Mouse (Mus musculus) limb, embryonic 10.5 days (tissue): Measurements from ENCODE around the gene Gmip. TPM values are rescaled to one million over a fixed set of nuclear protein-coding genes. Genes with fewer than 3 reads are reported as not detected.

ENCODE experiments used
- DNase-seq: peaks from one replicate; pipeline ENCODE4 v3.0.0-alpha.2; 2017; ENCODE audit warnings: low spot score
- H3K27ac ChIP-seq: fragments of 300-500 bp; sonication (generic); 2 replicates; pipeline ENCODE4 v1.5.1; 2016; ENCODE audit warnings: mild to moderate bottlenecking
- H3K27me3 ChIP-seq: fragments of 300-500 bp; sonication (generic); 2 replicates; pipeline ENCODE4 v1.6.1; 2016; ENCODE audit warnings: low read depth, mild to moderate bottlenecking; ENCODE audit not compliant: poor library complexity, severe bottlenecking
- H3K36me3 ChIP-seq: fragments of 300-500 bp; sonication (generic); 2 replicates; pipeline ENCODE4 v1.6.1; 2016; ENCODE audit warnings: mild to moderate bottlenecking, moderate library complexity
- H3K4me1 ChIP-seq: fragments of 300-500 bp; sonication (generic); 2 replicates; pipeline ENCODE4 v1.6.1; 2016
- H3K4me3 ChIP-seq: fragments of 300-500 bp; sonication (generic); 2 replicates; pipeline ENCODE4 v1.5.1; 2016; ENCODE audit warnings: mild to moderate bottlenecking, moderate library complexity
- H3K9me3 ChIP-seq: fragments of 300-500 bp; sonication (generic); replicated peaks from 2 replicates; pipeline ENCODE4 v1.6.1; 2016; ENCODE audit warnings: mild to moderate bottlenecking
- WGBS: fragments of 180-500 bp; shearing (Covaris S2); methylation state at CpG from one replicate; pipeline ENCODE4 v1.1.7; 2016; 5-methylcytosine and 5-hydroxymethylcytosine counted together
- polyA plus RNA-seq: library from polyadenylated mRNA; unstranded; fragments of >200 nt; fragmentation: Nextera tagmentation; extraction: Ambion mirVana; gene quantifications from 2 replicates; pipeline ENCODE4 v1.2.1, GENCODE M21; 2016

Gene Gmip
- 9.3 and 9.6 TPM in 2 replicates for polyA plus RNA-seq

DNA sequence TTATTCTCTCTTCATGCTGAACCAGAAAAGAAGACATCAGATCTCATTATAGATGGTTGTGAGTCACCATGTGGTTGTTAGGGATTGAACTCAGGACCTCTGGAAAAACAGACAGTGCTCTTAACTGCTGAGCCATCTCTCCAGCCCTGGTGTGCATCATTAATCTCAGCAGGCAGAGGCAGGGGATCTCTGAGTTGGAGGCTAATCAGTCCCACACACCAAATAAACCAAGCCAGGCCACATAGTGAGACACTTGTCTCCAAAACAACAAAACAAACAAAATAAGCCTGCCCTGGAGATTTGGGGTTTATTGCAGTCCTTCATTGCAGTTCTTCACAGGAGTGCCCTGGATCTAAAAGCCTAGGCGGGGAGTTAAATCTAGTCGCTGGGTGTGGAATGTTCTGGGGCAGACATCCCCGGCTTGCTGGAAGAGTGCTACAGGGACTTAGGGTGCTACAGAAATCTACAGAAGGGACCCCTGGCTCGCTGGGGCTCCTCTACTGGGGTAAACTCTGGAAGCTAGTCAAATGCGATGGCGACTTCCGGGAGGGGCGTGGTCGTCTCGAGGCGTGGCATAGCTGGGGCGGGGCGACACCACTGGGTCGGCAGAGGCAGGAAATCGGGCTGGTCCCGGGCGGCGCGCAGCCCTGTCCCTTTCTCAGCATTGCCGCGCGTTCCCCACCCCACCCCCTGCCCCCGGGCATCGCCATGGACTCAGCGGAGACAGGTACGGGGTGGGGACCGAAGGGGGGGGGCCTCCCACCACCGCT, at the start of gene Gmip:
Gene Gmip (plus strand): TSS at position 586 of the 770 bp plus-strand sequence.
- 5% methylated on average over 28 of the region's 28 CpGs for WGBS
- Histone ChIP-seq H3K9me3 (no peaks in the 10 kb centered on the region), H3K27ac (peak within 1 kb of the TSS; percentile 84), H3K4me3 (peak within 1 kb of the TSS; percentile 68), H3K4me1 (peaks cover 15% of the 10 kb centered on the region), H3K27me3 (no peaks in the 10 kb centered on the region), H3K36me3 (peaks cover 74% of the 10 kb centered on the region)
- peak; percentile 89 for DNase-seq

DNA sequence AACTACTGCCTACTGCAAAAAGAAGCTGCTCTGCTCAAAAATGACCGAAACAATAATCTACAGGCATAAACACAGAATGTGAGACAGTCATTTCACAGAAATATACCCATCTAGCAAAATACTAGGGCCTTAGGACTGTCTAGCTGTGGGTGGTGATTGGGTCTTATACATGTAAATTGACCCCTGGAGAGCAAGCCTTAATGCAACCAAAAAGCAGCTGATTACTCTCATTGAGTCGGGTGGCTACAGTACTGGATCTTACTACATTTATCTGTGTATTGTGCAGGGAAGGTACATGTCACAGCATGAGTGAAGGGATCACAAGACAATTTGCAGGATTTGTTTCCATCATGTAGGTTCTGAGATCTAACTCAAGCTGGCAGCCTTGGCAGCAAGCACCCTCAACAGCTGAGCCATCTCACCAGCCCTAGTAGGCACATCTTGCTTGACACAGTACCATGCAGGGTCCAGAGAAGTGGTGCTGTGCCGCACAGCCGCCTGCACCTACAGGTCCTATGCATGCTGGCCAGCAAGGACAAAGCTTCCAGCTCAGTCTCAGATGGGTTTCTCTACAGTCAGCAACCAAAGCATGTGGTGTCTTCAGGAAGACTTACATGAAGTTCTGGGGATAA, 46.5 kb upstream of the Gmip start:
- Histone ChIP-seq H3K9me3 (no peaks in the 10 kb centered on the region), H3K27me3 (no peaks in the 10 kb centered on the region), H3K36me3 (peaks cover 95% of the 10 kb centered on the region), H3K4me3 (no peak overlapping the region), H3K4me1 (no peaks in the 10 kb centered on the region), H3K27ac (no peak overlapping the region)
- DNase-seq = no peak
- WGBS = 91% methylated on average over 4 of the region's 4 CpGs

DNA sequence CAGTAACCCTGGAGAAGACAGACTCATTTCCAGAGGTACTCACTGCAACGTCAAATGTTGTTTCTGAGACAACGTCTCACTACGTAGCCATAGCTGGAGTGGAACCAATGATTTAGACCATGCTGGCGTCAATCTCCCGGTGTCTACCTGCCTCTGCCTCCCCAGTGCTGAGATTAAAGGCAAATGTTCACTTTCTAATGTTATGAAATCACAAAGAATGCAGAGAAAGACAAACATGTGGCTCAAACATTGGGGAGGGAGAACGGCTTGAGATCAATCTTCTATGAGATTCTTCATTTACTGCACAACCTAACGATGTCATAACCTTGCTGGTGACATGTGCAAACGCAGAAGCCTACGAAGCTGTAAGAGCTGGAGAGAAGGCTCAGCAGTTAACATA, 37.3 kb upstream of the Gmip start:
- H3K4me3 ChIP-seq = no peak overlapping the region
- 89% methylated on average over 9 of the region's 9 CpGs for WGBS
- peaks cover 65% of the 10 kb centered on the region for H3K36me3 ChIP-seq
- H3K27ac ChIP-seq = no peak overlapping the region
- H3K9me3 ChIP-seq = no peaks in the 10 kb centered on the region
- no peaks in the 10 kb centered on the region for H3K27me3 ChIP-seq
- peaks cover 35% of the 10 kb centered on the region for H3K4me1 ChIP-seq
- no peak for DNase-seq

DNA sequence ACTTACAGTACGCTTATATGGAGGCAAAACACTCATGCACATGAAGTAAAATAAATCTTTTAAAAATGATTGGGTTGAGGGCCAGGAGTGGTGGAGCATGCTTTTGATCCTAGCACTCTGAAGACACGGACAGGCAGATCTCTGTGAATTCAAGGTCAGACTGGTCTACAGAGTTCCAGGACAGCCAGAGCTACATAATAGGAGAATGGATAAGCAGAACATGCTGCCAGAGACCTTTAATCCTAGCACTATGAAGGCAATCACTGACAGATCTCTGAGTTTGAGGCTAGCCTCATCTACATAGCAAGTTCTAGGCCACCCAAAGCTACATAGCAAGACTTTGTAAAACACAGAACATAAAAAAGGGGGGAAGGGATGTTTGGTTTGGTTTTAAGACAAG, 36.4 kb upstream of the Gmip start:
- no peak overlapping the region for H3K27ac ChIP-seq
- peaks cover 56% of the 10 kb centered on the region for H3K36me3 ChIP-seq
- no peaks in the 10 kb centered on the region for H3K27me3 ChIP-seq
- 88% methylated on average over 2 of the region's 2 CpGs for WGBS
- no peaks in the 10 kb centered on the region for H3K9me3 ChIP-seq
- DNase-seq = no peak
- H3K4me3 ChIP-seq = no peak overlapping the region
- peaks cover 35% of the 10 kb centered on the region for H3K4me1 ChIP-seq

DNA sequence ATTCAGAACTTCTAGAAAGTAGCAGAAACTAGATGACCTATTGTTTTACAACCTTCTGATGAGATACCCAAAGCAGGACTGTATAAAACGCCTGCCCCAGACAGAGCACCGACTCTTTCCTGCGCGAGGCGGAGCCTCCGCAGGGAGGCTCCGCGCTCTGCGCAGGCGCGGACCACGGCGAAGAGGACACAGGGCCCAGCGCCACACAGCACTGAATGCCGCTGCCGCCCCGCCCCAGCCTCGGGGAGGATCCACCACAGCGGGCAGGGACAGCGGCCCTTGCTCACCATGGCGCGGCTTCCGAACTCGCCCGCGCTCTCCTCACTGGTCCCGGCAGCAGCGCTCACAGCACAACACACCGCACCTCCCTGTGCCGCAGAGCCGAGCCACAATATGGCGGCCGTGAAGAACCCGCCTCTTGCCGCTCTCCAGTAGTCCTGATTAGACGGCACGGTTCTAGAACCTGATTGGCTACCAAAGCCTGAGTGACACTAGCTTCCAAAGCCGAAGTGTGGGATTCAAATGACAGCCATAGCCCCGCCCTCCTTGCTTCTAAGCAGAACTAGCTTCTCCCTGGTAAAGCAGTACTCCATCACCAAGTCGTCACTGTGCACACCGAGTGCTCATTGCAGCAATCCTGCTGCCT, 33.9 kb upstream of the Gmip start, which contains the start of gene Gm20422:
Gene Gm20422 (minus strand): TSS at position 384 of the 646 bp plus-strand sequence.
- Histone ChIP-seq H3K4me3 (peak within 1 kb of the TSS; percentile 78), H3K9me3 (no peaks in the 10 kb centered on the region), H3K27me3 (no peaks in the 10 kb centered on the region), H3K36me3 (peaks cover 30% of the 10 kb centered on the region), H3K27ac (peak within 1 kb of the TSS; percentile 98), H3K4me1 (peaks cover 35% of the 10 kb centered on the region)
- under 1% methylated on average over 41 of the region's 41 CpGs for WGBS
- peak; percentile 89 for DNase-seq

DNA sequence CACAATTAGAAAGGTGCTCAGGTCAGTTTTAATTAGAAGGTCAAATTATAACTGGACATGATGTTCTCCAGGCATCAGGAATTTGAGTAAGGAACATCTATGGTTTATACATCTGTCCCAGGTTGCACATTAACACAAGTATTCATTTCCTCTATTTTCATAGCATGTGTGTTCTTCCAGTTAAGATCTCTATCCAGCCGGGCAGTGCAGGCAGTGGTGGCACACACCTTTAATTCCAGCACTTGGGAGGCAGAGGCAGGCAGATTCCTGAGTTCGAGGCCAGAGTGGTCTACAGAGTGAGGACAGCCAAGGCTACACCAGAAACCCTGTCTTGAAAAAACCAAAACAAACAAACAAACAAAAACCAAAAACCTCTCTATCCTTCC, 33.3 kb upstream of the Gmip start:
- H3K36me3 ChIP-seq = peaks cover 25% of the 10 kb centered on the region
- H3K4me3 ChIP-seq = peak overlapping the region; percentile 78
- H3K27ac ChIP-seq = peak overlapping the region; percentile 98
- H3K9me3 ChIP-seq = no peaks in the 10 kb centered on the region
- DNase-seq = no peak
- H3K4me1 ChIP-seq = peaks cover 31% of the 10 kb centered on the region
- H3K27me3 ChIP-seq = no peaks in the 10 kb centered on the region
- WGBS = 65% methylated on average over 2 of the region's 2 CpGs

DNA sequence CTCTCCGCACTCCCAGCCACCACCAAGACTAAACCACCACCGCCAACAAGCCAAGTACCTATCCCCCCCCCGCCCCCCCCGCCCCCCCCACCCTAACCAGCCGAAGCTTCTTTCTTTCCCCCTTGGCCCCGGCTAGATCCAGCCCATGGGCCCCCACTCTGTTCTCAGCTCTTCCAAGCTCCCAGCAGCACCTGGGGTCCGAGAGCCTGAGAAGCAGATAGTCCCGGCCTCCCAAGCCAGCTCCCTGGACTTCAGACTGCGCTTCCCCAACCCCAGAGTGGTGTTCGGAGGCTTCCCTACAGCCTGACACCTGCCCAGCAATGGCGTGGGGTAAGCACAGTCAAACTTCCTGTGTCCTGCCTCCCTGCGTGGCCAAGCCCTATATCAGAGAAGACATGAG, 31.4 kb upstream of the Gmip start:
- Histone ChIP-seq H3K4me3 (no peak overlapping the region), H3K4me1 (peaks cover 21% of the 10 kb centered on the region), H3K27ac (no peak overlapping the region), H3K9me3 (no peaks in the 10 kb centered on the region), H3K27me3 (no peaks in the 10 kb centered on the region), H3K36me3 (peaks cover 7% of the 10 kb centered on the region; the same call in 1 of the 2 replicates)
- 70% methylated on average over 12 of the region's 12 CpGs for WGBS
- no peak for DNase-seq

DNA sequence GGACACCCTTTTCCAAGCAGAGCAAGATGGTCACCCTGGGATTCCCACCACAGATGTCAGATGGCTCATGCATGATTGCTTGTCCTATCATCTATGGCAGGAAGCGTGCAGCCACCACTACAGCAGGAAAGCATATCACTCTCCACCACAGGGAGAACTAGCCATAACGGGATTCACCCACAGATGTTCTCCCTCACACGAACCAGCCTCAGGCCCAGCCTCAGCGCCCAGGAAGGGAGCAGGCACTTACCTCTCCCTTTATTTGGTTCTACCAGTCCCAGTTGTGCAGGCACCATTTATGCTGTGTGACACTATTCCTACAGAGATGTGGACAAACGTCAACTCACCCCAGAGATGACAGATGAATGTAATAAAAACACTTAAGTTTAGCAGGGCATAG, 19.4 kb upstream of the Gmip start:
- peaks cover 16% of the 10 kb centered on the region for H3K36me3 ChIP-seq
- WGBS = 90% methylated on average over 5 of the region's 5 CpGs
- DNase-seq = peak; percentile 18
- no peaks in the 10 kb centered on the region for H3K9me3 ChIP-seq
- H3K27me3 ChIP-seq = no peaks in the 10 kb centered on the region
- no peak overlapping the region for H3K4me3 ChIP-seq
- H3K27ac ChIP-seq = no peak overlapping the region
- peaks cover 23% of the 10 kb centered on the region for H3K4me1 ChIP-seq

DNA sequence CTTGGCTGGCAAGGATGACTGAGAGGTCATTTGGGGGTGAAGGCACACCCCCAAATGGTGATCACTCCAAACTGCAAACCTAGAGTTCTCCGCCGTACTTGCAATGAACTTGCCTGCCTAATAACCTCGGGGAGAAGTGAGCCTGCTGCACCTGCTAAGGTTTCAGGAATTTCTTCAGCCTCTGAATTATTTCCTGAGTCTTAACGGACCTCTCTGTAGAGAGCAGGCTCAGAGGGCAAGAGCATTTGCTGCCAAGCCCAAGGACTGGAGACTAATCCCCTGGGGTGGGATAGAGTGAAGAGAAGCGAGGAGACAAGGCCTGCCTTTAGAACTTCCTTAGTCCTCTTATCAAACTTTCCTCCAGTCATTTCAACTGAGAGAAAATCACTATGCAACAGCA, 18.7 kb upstream of the Gmip start:
- Histone ChIP-seq H3K36me3 (peaks cover 22% of the 10 kb centered on the region), H3K27me3 (no peaks in the 10 kb centered on the region), H3K9me3 (no peaks in the 10 kb centered on the region), H3K4me1 (peaks cover 23% of the 10 kb centered on the region), H3K27ac (no peak overlapping the region), H3K4me3 (peak overlapping the region; percentile 100)
- 78% methylated on average over 5 of the region's 5 CpGs for WGBS
- DNase-seq = peak; percentile 25

DNA sequence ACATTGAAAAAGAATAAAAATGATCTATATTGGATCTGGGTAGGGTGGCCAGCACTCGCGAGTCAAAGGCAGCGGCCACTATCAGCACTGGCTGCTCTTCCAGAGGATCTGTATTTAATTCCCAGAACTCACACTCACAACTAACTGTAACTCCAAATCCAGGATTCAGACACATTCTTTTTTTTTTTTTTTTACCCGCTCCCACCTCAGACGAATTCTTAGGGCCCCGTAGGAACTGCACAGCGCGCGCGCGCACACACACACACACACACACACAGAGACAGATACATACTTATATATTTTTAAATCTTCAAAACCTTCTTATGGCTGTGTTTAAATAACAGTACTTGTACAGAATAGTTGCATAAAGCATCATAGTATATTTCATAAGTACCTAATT, 18.1 kb upstream of the Gmip start:
- no peaks in the 10 kb centered on the region for H3K27me3 ChIP-seq
- no peaks in the 10 kb centered on the region for H3K9me3 ChIP-seq
- peak overlapping the region; percentile 96 for H3K27ac ChIP-seq
- H3K36me3 ChIP-seq = peaks cover 29% of the 10 kb centered on the region
- WGBS = 34% methylated on average over 11 of the region's 11 CpGs
- DNase-seq = no peak
- H3K4me3 ChIP-seq = peak overlapping the region; percentile 100
- H3K4me1 ChIP-seq = peaks cover 23% of the 10 kb centered on the region

DNA sequence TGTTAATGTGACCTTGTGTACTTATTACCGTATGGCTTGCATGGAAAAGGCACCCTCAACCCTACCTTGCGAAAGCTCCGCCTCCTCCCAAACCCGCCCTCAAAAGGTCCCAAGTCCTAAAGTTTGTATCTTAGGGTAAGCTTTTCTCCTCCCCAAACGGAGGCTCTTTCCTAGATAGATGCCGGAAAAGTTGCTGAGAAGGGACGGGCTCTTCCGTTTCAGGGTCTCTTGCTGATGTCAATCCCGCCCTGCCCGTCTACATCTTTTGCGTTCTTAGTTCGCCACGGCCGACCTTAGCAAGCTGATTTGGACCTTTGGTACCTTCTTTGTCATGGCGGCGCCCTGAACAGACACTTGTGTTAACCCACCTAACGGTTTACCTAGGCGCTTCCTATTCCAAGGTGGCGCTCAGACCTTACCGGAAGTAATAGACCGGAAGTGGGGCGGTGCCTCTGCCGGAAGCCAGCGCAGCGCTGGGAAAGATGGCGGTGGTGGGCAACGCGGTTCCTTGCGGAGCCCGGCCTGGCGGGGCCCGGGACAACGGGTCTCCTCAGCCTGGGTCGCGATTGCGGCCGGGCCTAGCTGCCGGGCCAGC, 17.6 kb upstream of the Gmip start, which contains the start of the genes Atp13a1 and Zfp866:
Gene Atp13a1 (plus strand): TSS at position 391 of the 595 bp plus-strand sequence.
Gene Zfp866 (minus strand): TSS at position 406 of the 595 bp plus-strand sequence.
- under 1% methylated on average over 38 of the region's 38 CpGs for WGBS
- peak within 1 kb of the TSS; percentile 100 for H3K4me3 ChIP-seq
- peaks cover 34% of the 10 kb centered on the region for H3K36me3 ChIP-seq
- H3K27me3 ChIP-seq = no peaks in the 10 kb centered on the region
- H3K9me3 ChIP-seq = no peaks in the 10 kb centered on the region
- peak; percentile 94 for DNase-seq
- peaks cover 23% of the 10 kb centered on the region for H3K4me1 ChIP-seq
- H3K27ac ChIP-seq = peak within 1 kb of the TSS; percentile 96

DNA sequence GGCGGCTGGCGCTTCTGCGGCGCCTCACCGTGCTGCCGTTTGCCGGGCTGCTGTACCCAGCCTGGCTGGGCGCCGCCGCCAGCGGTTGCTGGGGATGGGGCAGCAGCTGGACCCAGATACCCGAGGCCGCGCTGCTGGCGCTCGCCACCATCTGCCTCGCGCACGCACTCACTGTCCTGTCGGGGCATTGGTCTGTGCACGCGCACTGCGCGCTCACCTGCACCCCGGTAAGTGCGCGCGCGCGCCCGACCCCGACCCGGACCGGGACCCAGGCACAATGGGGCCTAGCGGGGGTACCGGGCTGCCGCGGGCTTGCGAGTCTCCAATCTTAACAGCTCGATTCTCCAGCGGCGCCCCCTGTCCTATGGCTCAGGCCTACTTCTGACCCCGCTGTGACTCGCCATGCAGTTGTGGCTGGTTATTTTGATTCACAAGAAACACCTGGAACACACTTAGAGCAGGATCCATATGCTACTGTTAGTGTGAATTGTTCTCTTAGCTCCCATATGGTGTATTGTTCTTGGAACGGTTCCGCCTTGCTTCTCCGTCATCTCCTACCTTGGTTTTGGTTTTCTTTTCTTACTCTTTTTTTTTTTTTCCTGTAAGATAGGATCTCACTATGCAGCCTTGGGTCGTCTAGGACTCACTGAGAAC, 16.9 kb upstream of the Gmip start:
- no peaks in the 10 kb centered on the region for H3K9me3 ChIP-seq
- H3K4me3 ChIP-seq = peak overlapping the region; percentile 100
- DNase-seq = peak; percentile 76
- H3K36me3 ChIP-seq = peaks cover 40% of the 10 kb centered on the region
- WGBS = under 1% methylated on average over 48 of the region's 48 CpGs
- H3K4me1 ChIP-seq = peaks cover 23% of the 10 kb centered on the region
- H3K27ac ChIP-seq = peak overlapping the region; percentile 96
- no peaks in the 10 kb centered on the region for H3K27me3 ChIP-seq
